Mouse (Mus musculus) lung, adult 2 months (tissue): Measurements from ENCODE around the gene Lrrc15. TPM values are rescaled to one million over a fixed set of nuclear protein-coding genes. Genes with fewer than 3 reads are reported as not detected.

Source experiments
- DNase-seq: peaks from one replicate; pipeline ENCODE4 v3.0.0; 2022
- H3K4me1 ChIP-seq: fragments of 200-500 bp; 2 replicates; pipeline ENCODE4 v1.6.1; 2011; ENCODE audit warnings: low read length; ENCODE audit not compliant: control insufficient read depth, insufficient read depth
- H3K4me3 ChIP-seq: fragments of 200-500 bp; replicated peaks from 2 replicates; pipeline ENCODE3; 2011; ENCODE audit warnings: low read depth, mild to moderate bottlenecking, control low read depth, low read length; ENCODE audit errors: extremely low read depth
- CTCF ChIP-seq: fragments of 200-500 bp; IDR thresholded peaks from 2 replicates; pipeline ENCODE4 v1.5.1; 2011; ENCODE audit warnings: mild to moderate bottlenecking, low read length, control low read depth; ENCODE audit not compliant: insufficient read depth
- POLR2A ChIP-seq: fragments of 200-500 bp; IDR thresholded peaks from 2 replicates; pipeline ENCODE4 v1.6.1; 2011; ENCODE audit warnings: low read depth, mild to moderate bottlenecking, control low read depth, low read length, borderline replicate concordance; ENCODE audit errors: extremely low read depth
- WGBS: fragments of 180-500 bp; shearing (Covaris S2); methylation state at CpG from one replicate; pipeline ENCODE4 v1.1.7; 2018; 5-methylcytosine and 5-hydroxymethylcytosine counted together
- polyA plus RNA-seq: library from polyadenylated mRNA; depleted of rRNA; stranded (reverse); fragments of >200 nt; gene quantifications from 2 replicates; pipeline ENCODE4 v1.2.3, GENCODE M21; 2012

The Lrrc15 gene
- polyA plus RNA-seq, 1 experiment = 0.04 TPM

- no peak overlapping the region for H3K4me3 ChIP-seq
- H3K4me1 ChIP-seq = no peaks in the 10 kb centered on the region
- TF ChIP-seq POLR2A (no peak), CTCF (peak; percentile 94)
- peak; percentile 80 for DNase-seq
- WGBS = 3% methylated on average over 21 of the region's 21 CpGs
These were observed 31.0 kb downstream of the Lrrc15 start for GRCm38 (mm10) chr16:30252003-30252418.

DNA sequence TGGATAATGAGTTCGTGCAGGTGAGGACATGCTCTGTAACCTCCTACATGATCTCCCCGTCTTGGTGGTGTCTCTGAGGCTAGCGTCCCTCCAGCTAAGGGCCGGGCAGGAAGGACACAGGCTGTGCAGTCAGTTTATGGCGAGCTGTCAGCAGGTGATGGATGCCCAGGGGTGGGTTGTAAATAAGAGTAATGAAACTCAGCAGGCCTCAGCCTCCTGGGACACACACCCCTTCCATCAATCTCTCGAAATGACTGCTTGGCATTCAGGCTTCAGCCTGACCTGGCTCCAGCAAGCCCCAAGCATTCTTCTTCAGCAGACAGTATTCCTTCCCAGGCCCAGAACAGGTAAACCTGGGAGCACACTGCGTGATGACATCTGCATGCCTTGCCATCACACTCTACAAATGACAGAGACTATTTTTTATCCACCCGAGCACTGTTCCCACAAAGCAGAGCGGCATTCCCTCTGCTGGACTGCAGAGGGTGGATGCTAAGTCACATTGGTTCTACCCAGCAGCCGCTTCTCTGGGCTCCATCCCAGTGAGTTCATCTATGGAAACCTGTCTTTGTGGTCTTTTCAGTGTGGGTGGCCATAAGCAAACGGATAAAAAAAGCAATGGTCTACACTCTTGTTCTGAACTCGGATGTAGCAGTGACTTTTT is 38.9 kb downstream of the Lrrc15 start:
- TF ChIP-seq POLR2A (no peak), CTCF (no peak)
- no peak for DNase-seq
- Histone ChIP-seq H3K4me1 (no peaks in the 10 kb centered on the region), H3K4me3 (no peak overlapping the region)
- WGBS = 71% methylated on average over 12 of the region's 12 CpGs

DNA sequence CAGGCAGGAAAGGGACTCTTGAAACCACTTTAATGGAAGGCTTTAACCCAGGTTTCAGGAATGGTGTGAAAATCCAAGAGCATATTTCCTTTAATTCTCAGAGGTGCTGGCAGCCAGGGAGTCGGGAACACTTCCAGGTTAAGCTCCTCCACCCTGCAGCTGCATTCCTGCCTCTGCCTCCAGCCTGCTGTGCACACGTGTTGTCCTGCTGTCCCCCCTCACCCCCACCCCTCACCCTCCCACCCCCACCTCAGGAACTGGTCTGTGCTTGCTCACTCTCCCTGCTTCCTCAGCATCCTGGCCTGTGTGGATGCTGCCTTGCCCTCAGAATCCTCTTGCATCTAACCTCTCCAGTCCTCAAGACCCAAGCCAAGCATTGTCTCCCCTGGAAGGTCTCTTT is 41.4 kb downstream of the Lrrc15 start:
- DNase-seq = no peak
- TF ChIP-seq POLR2A (no peak), CTCF (no peak)
- no peak overlapping the region for H3K4me3 ChIP-seq
- 23% methylated on average over 2 of the region's 2 CpGs for WGBS
- no peaks in the 10 kb centered on the region for H3K4me1 ChIP-seq

DNA sequence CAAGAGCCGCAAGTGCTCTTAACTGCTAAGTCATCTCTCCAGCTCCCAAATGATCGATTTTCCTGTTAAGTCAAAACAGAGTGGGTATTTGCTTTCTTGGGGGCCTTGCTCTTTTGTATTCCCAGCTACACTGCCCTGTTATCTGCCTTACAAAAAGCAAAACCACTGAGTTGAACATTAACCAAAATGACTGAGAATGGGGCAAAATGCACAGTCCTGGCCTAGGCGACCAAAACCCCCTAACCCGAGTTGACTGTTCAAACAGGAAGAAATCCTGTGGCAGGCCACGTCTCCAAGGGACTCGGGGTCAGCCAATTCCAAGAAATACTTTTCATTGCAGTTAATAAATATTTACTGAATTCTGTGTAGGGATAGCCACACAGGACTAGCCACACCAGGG is 44.3 kb downstream of the Lrrc15 start:
- TF ChIP-seq CTCF (no peak), POLR2A (no peak)
- Histone ChIP-seq H3K4me1 (peaks cover 2% of the 10 kb centered on the region; the same call in 1 of the 2 replicates), H3K4me3 (no peak overlapping the region)
- no peak for DNase-seq
- WGBS = 61% methylated on average over 6 of the region's 6 CpGs

DNA sequence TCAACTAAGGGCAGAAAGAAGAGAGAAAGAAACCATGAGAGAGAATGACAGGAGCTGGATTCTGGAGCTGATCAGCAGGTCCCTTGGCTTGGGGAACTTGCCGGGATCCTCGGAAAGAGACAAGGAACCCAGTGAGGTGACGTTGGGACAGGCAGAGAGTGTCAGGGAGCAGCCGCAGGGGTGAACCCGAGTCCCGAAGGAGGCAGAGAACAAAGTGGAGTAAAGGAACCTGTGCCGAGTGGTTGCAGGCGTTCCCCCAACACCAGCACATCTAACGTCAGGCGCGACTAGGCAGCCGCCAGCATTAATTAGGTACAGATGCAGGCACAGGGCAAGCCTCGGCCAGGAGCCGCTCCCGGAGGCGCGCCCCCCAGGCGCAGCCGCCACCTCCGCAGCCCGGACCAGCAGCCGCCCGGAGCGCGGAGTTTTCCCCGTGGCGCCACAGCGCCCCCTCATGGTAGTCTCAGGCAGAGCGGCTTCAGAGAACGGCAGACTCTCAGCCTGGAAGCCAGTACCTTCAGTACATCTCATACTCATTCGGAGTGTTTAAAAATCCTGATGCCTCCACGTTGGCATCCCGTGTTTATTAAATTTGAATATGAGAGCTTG is 46.9 kb downstream of the Lrrc15 start:
- Histone ChIP-seq H3K4me3 (peak overlapping the region; percentile 45), H3K4me1 (peaks cover 2% of the 10 kb centered on the region; the same call in 1 of the 2 replicates)
- WGBS = 2% methylated on average over 33 of the region's 33 CpGs
- DNase-seq = peak; percentile 85
- TF ChIP-seq POLR2A (no peak), CTCF (peak; percentile 80)

DNA sequence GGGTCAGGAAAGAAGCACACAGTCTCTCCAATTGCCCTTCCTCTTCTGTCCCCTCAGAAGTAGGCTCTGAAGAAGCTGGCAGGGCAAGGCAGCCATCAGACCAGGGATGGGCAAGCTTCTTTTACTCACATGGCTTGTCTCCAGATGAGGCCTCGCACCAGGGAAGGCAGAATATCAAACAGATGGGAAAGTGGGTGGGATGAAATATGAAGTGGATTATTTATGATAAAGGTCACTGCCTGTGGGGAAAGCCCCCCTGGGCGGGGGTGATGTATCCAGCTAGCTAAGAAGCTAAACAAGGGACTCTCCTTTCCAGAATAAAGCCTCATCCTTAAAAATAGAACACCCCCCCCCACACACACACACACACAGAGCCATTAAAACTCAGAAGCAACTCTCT is 47.5 kb downstream of the Lrrc15 start:
- Histone ChIP-seq H3K4me3 (no peak overlapping the region), H3K4me1 (peaks cover 2% of the 10 kb centered on the region; the same call in 1 of the 2 replicates)
- 56% methylated on average over 2 of the region's 2 CpGs for WGBS
- DNase-seq = no peak
- TF ChIP-seq CTCF (no peak), POLR2A (no peak)

- H3K4me1 ChIP-seq = peaks cover 2% of the 10 kb centered on the region; the same call in 1 of the 2 replicates
- no peak for DNase-seq
- WGBS = 83% methylated on average over 12 of the region's 12 CpGs
- no peak for TF ChIP-seq POLR2A
- TF ChIP-seq CTCF = no peak
- no peak overlapping the region for H3K4me3 ChIP-seq
These were observed 48.2 kb downstream of the Lrrc15 start for GRCm38 (mm10) chr16:30234636-30235546.

DNA sequence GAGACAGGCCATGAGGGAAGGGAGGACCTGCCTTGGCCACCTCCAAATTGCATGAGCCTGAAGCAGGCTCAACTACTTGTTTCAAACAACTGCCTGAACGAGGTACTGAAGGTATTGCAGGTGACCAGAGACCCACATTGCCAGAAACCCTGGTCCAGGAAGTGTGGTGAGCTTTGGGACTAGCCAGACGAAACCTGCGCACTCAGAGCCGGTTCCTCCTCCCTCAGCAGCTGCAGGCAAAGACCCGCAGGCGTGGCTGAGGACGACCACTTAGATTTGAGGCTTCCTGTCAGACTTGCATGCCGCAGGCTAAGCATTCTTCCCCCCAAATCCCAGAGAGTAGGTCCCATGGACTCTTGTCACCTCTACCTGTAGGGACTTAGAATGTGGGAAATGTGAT is 49.0 kb downstream of the Lrrc15 start:
- WGBS = 64% methylated on average over 8 of the region's 8 CpGs
- TF ChIP-seq POLR2A (no peak), CTCF (no peak)
- DNase-seq = no peak
- Histone ChIP-seq H3K4me3 (no peak overlapping the region), H3K4me1 (peaks cover 2% of the 10 kb centered on the region; the same call in 1 of the 2 replicates)

DNA sequence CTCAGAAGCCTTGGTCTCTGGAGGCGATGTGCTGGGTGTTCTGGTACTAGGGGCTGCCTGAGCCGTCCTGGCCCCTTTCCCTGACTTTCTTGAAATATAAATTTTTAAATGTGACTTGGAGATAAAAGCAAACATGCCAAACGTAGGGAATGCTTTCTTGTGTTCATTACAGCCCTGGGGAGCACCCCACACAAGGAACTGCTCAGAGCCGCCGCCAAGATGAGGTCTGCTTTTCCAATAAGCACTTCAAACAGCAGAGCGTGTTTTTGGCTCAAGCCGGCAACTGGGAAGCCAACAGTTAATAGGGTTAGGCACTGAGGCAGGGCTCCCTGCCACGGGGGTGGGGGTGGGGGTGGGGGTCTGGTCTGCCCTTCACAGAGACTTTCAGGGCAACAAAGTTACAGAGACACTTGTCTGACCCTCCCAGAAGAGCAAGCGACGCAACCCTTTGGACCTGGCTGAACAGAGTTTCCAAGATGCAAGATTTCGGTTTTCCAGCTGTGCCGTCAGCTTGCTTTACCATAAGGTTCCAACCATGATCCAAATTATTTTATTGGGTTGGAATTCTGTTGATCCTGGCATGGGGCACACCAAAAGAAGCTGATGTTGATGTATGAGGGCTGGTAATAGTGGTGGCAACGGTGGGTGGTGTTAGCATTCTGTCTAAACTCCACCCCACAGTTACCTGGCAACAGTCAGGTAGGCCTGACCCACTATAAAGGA is 51.0 kb downstream of the Lrrc15 start:
- peaks cover 2% of the 10 kb centered on the region; the same call in 1 of the 2 replicates for H3K4me1 ChIP-seq
- no peak overlapping the region for H3K4me3 ChIP-seq
- no peak for TF ChIP-seq POLR2A
- TF ChIP-seq CTCF = no peak
- no peak for DNase-seq
- WGBS = 57% methylated on average over 13 of the region's 13 CpGs
